Mouse (Mus musculus) adrenal gland, adult (tissue): Measurements from ENCODE around the gene Ppp1r36.

Source experiments
- DNase-seq, 2 experiments: peaks; one replicate each; pipeline ENCODE4 v3.0.0; 2022 to 2023; ENCODE audit warnings: low spot score in 1 of 2; ENCODE audit not compliant: inconsistent age in 2 of 2

The Ppp1r36 gene

DNA sequence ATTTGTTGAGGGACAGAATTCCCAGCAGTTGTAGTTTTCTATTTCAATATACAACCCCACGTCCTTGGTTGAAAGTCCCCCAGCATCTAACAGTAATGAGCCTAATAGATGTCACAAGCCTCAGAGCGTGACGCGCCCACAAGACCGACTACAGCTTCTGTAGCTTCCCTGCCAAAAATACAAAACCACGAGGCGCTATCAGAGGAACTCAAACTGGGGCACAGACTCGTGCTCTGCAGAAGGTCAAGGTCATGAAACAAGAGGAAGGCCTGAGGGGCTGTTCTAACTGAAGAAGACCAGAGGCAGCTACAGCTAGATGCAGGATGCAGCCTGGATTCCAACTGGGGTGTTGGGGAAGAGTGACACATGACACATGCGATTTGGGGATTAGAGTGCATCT lies 69.6 kb downstream of the Ppp1r36 start:
- no peak for DNase-seq
